ENCODE assay signal across 8 mouse cellular contexts in the genomic region with DNA sequence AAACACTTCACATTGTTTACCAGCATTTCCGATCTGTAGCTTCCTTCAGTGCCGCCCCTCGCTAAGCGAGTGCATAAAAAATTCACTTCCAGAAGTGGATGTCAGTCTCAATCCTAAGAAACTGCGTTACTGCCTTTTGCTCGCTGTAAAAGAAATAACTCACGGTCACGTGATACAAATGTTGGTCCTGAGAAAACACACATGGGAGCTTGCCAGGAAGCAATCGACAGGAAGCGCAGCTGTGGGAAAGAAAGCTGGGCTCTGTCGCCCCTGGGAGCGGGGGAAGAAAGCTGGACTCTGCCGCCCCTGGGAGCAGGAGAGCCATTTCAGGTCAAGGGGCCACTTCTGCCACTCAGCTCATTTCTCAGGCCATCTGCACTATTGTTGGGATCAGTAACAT. TPM values are rescaled to one million over a fixed set of nuclear protein-coding genes. Genes with fewer than 3 reads are reported as not detected.
DNase-seq lines count a peak whose midpoint lies in the region; ATAC-seq and TF ChIP-seq lines count a peak whose summit lies in the region.

No protein-coding gene starts in this region.

- H3K27me3 ChIP-seq in lung, embryonic 14.5 days (ENCODE audit: insufficient read depth, low read length): no peaks in the 10 kb centered on the region
- no peaks in the 10 kb centered on the region for H3K27me3 ChIP-seq in hindbrain, postnatal 0 days (ENCODE audit: insufficient read depth, low read length)
- H3K27me3 ChIP-seq in liver, embryonic 13.5 days: peaks cover 10% of the 10 kb centered on the region; the same call in 1 of the 2 replicates

- H3K9me3 ChIP-seq in lung, embryonic 14.5 days (ENCODE audit: low read depth, low read length): no peaks in the 10 kb centered on the region
- H3K9me3 ChIP-seq in hindbrain, postnatal 0 days (ENCODE audit: low read length): no peaks in the 10 kb centered on the region; the same call in 1 of the 2 replicates
- no peaks in the 10 kb centered on the region for H3K9me3 ChIP-seq in liver, embryonic 13.5 days (replicated peaks)

- no peaks in the 10 kb centered on the region for H3K36me3 ChIP-seq in lung, embryonic 14.5 days (ENCODE audit: insufficient read depth)
- no peaks in the 10 kb centered on the region for H3K36me3 ChIP-seq in hindbrain, postnatal 0 days (ENCODE audit: insufficient read depth, low read length)
- no peaks in the 10 kb centered on the region for H3K36me3 ChIP-seq in liver, embryonic 13.5 days

- H3K4me3 ChIP-seq in lung, embryonic 14.5 days (ENCODE audit: low read depth, low read length): peak overlapping the region; percentile 39; the same call in 1 of the 2 replicates
- no peak overlapping the region for H3K4me3 ChIP-seq in lung, adult 2 months (replicated peaks; ENCODE audit: extremely low read depth, low read depth, low read length)
- no peak overlapping the region for H3K4me3 ChIP-seq in hindbrain, postnatal 0 days (ENCODE audit: low read length)
- H3K4me3 ChIP-seq in liver, embryonic 13.5 days (replicated peaks): no peak overlapping the region

- peak overlapping the region; percentile 71 for H3K4me2 ChIP-seq in lung, embryonic 14.5 days
- H3K4me2 ChIP-seq in hindbrain, postnatal 0 days (ENCODE audit: low read depth, low read length): peak overlapping the region; percentile 64
- peak overlapping the region; percentile 38 for H3K4me2 ChIP-seq in liver, embryonic 13.5 days

- H3K27ac ChIP-seq in lung, embryonic 14.5 days (ENCODE audit: low read depth): peak overlapping the region; percentile 88
- peak overlapping the region; percentile 94 for H3K27ac ChIP-seq in hindbrain, postnatal 0 days
- no peak overlapping the region for H3K27ac ChIP-seq in liver, embryonic 13.5 days

- TF ChIP-seq CTCF in lung, embryonic 14.5 days (IDR thresholded peaks at IDR 0.05; ENCODE audit: low read depth): no peak
- TF ChIP-seq CTCF in lung, adult 2 months (IDR thresholded peaks at IDR 0.05; ENCODE audit: insufficient read depth, low read length): no peak
- no peak for TF ChIP-seq CTCF in hindbrain, postnatal 0 days (IDR thresholded peaks at IDR 0.05; ENCODE audit: low read depth)

- WGBS in lung, embryonic 14.5 days: 10% methylated on average over 13 of the region's 13 CpGs
- WGBS in lung, adult 2 months: 12% methylated on average over 13 of the region's 13 CpGs
- 23% methylated on average over 13 of the region's 13 CpGs for WGBS in hindbrain, postnatal 0 days
- 23% methylated on average over 13 of the region's 13 CpGs for WGBS in liver, embryonic 13.5 days (ENCODE audit: insufficient replicate concordance)

- no peak for TF ChIP-seq POLR2A in lung, adult 2 months (IDR thresholded peaks at IDR 0.05; ENCODE audit: borderline replicate concordance, extremely low read depth, low read depth, low read length)

- 0 out of 2 replicates have a peak, but pooled peaks have one; percentile 11 for ATAC-seq in lung, embryonic 14.5 days (ENCODE audit: insufficient read depth)
- ATAC-seq in hindbrain, postnatal 0 days: no peak
- no peak for ATAC-seq in liver, embryonic 13.5 days (ENCODE audit: low read depth)

- H3K9ac ChIP-seq in lung, embryonic 14.5 days: no peak overlapping the region; the same call in 1 of the 2 replicates
- H3K9ac ChIP-seq in hindbrain, postnatal 0 days (replicated peaks; ENCODE audit: low read length): 0 out of 2 replicates have a peak overlapping the region, but pooled peaks have one; percentile 23
- H3K9ac ChIP-seq in liver, embryonic 13.5 days: no peak overlapping the region

- peak; percentile 90 for DNase-seq in lung, embryonic 14.5 days
- no peak for DNase-seq in lung, adult 2 months
- DNase-seq in gastrocnemius, postnatal 25 days: peak; percentile 48
- DNase-seq in hindbrain, postnatal 0 days (ENCODE audit: low spot score): peak; percentile 69
- no peak for DNase-seq in liver, embryonic 13.5 days
- DNase-seq in retina, embryonic 14.5 days (ENCODE audit: low spot score): peak; percentile 49
- DNase-seq in layer of hippocampus, adult 9-11 months: no peak
- no peak for DNase-seq in ovary, postnatal 10 days (ENCODE audit: low spot score)

- H3K4me1 ChIP-seq in lung, embryonic 14.5 days (ENCODE audit: insufficient read depth): peaks cover 21% of the 10 kb centered on the region
- H3K4me1 ChIP-seq in lung, adult 2 months (ENCODE audit: control insufficient read depth, insufficient read depth, low read length): peaks cover 5% of the 10 kb centered on the region
- peaks cover 12% of the 10 kb centered on the region; the same call in 1 of the 2 replicates for H3K4me1 ChIP-seq in hindbrain, postnatal 0 days (ENCODE audit: insufficient read depth, low read length)
- peaks cover 37% of the 10 kb centered on the region for H3K4me1 ChIP-seq in liver, embryonic 13.5 days (replicated peaks)

RNA-seq across cellular contexts. Expression of a gene that starts 9.5 kb away (rescaled TPM):
- 0.47 and 0.49 TPM in 2 replicates for polyA plus RNA-seq in lung, embryonic 14.5 days (2014; fragmentation: Nextera tagmentation; extraction: Ambion mirVana)
- polyA plus RNA-seq in lung, adult 2 months (2012; rRNA removed): 0.20 and 0.25 TPM in 2 replicates
- total RNA-seq in gastrocnemius, postnatal 25 days (2021): not detected
- total RNA-seq in hindbrain, postnatal 0 days (2014; rRNA removed): 0.65 and 2.0 TPM in 2 replicates
- polyA plus RNA-seq in hindbrain, postnatal 0 days (2015; fragmentation: Nextera tagmentation; extraction: Ambion mirVana): 0.35 and 0.49 TPM in 2 replicates
- polyA plus RNA-seq in liver, embryonic 13.5 days (2015; fragmentation: Nextera tagmentation; extraction: Ambion mirVana): 0.13 TPM in 1 of 2 replicates, not detected in the other

RNA-seq across cellular contexts. Expression of a gene that starts 39.3 kb away (rescaled TPM):
- 20.5 and 21.0 TPM in 2 replicates for polyA plus RNA-seq in lung, embryonic 14.5 days (2014; fragmentation: Nextera tagmentation; extraction: Ambion mirVana)
- polyA plus RNA-seq in lung, adult 2 months (2012; rRNA removed): 0.90 and 1.0 TPM in 2 replicates
- 1 to 10 TPM in 1 of 2 experiments, under 1 TPM in 1; 0.59 to 1.4 TPM for total RNA-seq in gastrocnemius, postnatal 25 days (2021)
- total RNA-seq in hindbrain, postnatal 0 days (2014; rRNA removed): 3.3 and 3.8 TPM in 2 replicates
- 3.6 and 3.7 TPM in 2 replicates for polyA plus RNA-seq in hindbrain, postnatal 0 days (2015; fragmentation: Nextera tagmentation; extraction: Ambion mirVana)
- 5.9 and 7.6 TPM in 2 replicates for polyA plus RNA-seq in liver, embryonic 13.5 days (2015; fragmentation: Nextera tagmentation; extraction: Ambion mirVana)

RNA-seq across cellular contexts. Expression of a gene that starts 39.4 kb away (rescaled TPM):
- polyA plus RNA-seq in lung, embryonic 14.5 days (2014; fragmentation: Nextera tagmentation; extraction: Ambion mirVana): 9.8 and 13.7 TPM in 2 replicates
- polyA plus RNA-seq in lung, adult 2 months (2012; rRNA removed): 1.2 and 2.7 TPM in 2 replicates
- total RNA-seq in gastrocnemius, postnatal 25 days (2021): 1 to 10 TPM; 3.1 to 4.1 TPM
- 18.0 and 22.8 TPM in 2 replicates for total RNA-seq in hindbrain, postnatal 0 days (2014; rRNA removed)
- 43.8 and 45.9 TPM in 2 replicates for polyA plus RNA-seq in hindbrain, postnatal 0 days (2015; fragmentation: Nextera tagmentation; extraction: Ambion mirVana)
- polyA plus RNA-seq in liver, embryonic 13.5 days (2015; fragmentation: Nextera tagmentation; extraction: Ambion mirVana): 1.2 and 1.3 TPM in 2 replicates

Comparison
In these comparisons a context has a peak if more than half of its experiments do, and no peak if none do; other contexts are left out.
1. DNase-seq: peak in lung, embryonic 14.5 days (single experiment), gastrocnemius, postnatal 25 days (single experiment), hindbrain, postnatal 0 days (single experiment) and retina, embryonic 14.5 days (single experiment); none in lung, adult 2 months (single experiment), liver, embryonic 13.5 days (single experiment), layer of hippocampus, adult 9-11 months (single experiment) and ovary, postnatal 10 days (single experiment).
2. Peak in every context shown above with its lines, with median percentiles within 50 percentile points of each other: H3K4me2 ChIP-seq.